Mouse (Mus musculus) intestine, embryonic 16.5 days (tissue): ENCODE data around the gene Pigs. TPM values are rescaled to one million over a fixed set of nuclear protein-coding genes. Genes with fewer than 3 reads are reported as not detected.

ENCODE experiments used
- ATAC-seq: fragments of 200-750 bp; cut with Nextera tagmentation; 2 replicates; pipeline ENCODE4 v1.8.0; 2017; ENCODE audit warnings: moderate TSS enrichment, moderate library complexity
- H3K27ac ChIP-seq: fragments of 300-500 bp; sonication (generic); 2 replicates; pipeline ENCODE4 v1.5.1; 2014; ENCODE audit warnings: mild to moderate bottlenecking, low read length
- H3K27me3 ChIP-seq: fragments of 300-500 bp; sonication (generic); replicated peaks from 2 replicates; pipeline ENCODE4 v1.6.1; 2014; ENCODE audit warnings: low read length, control low read depth, mixed read lengths; ENCODE audit not compliant: control insufficient read depth, insufficient read depth
- H3K36me3 ChIP-seq: fragments of 300-500 bp; sonication (generic); 2 replicates; pipeline ENCODE4 v1.6.1; 2014; ENCODE audit warnings: low read length, control low read depth; ENCODE audit not compliant: control insufficient read depth, insufficient read depth
- H3K4me1 ChIP-seq: fragments of 300-500 bp; sonication (generic); 2 replicates; pipeline ENCODE4 v1.6.1; 2014; ENCODE audit warnings: low read length, control low read depth, mixed read lengths; ENCODE audit not compliant: control insufficient read depth, insufficient read depth
- H3K4me2 ChIP-seq: fragments of 300-500 bp; sonication (generic); 2 replicates; pipeline ENCODE4 v1.6.1; 2014; ENCODE audit warnings: low read depth, low read length, control low read depth
- H3K4me3 ChIP-seq: fragments of 300-500 bp; sonication (generic); 2 replicates; pipeline ENCODE4 v1.5.1; 2014; ENCODE audit warnings: mild to moderate bottlenecking, low read length
- H3K9ac ChIP-seq: fragments of 300-500 bp; sonication (generic); 2 replicates; pipeline ENCODE4 v1.6.1; 2014; ENCODE audit warnings: low read depth, low read length
- H3K9me3 ChIP-seq: fragments of 300-500 bp; sonication (generic); 2 replicates; pipeline ENCODE4 v1.6.1; 2016; ENCODE audit warnings: low read length, control low read depth; ENCODE audit not compliant: control insufficient read depth
- WGBS: fragments of 180-500 bp; shearing (Covaris S2); extraction: QIAGEN DNeasy Blood & Tissue Kit; methylation state at CpG from one replicate; pipeline ENCODE4 v1.1.7; 2014; 5-methylcytosine and 5-hydroxymethylcytosine counted together
- polyA plus RNA-seq: library from polyadenylated mRNA; unstranded; fragments of >200 nt; fragmentation: Nextera tagmentation; extraction: Ambion mirVana; gene quantifications from 2 replicates; pipeline ENCODE4 v1.2.1, GENCODE M21; 2015

Pigs gene
- polyA plus RNA-seq, 1 experiment from 2014 or later: 93.1 TPM

GRCm38 (mm10) chr11:78346326-78347069 is 18.3 kb downstream of the Pigs start:
- no peak for ATAC-seq
- 78% methylated on average over 6 of the region's 6 CpGs for WGBS
- no peak overlapping the region for H3K9ac ChIP-seq
- no peak overlapping the region for H3K27ac ChIP-seq
- no peaks in the 10 kb centered on the region for H3K9me3 ChIP-seq
- H3K4me3 ChIP-seq: no peak overlapping the region
- 0 out of 2 replicates have a peak, but pooled peaks cover 2% of the 10 kb centered on the region for H3K36me3 ChIP-seq
- H3K27me3 ChIP-seq: no peaks in the 10 kb centered on the region
- H3K4me1 ChIP-seq: peaks cover 49% of the 10 kb centered on the region
- no peak overlapping the region for H3K4me2 ChIP-seq

- WGBS: 91% methylated on average over 10 of the region's 10 CpGs
- no peaks in the 10 kb centered on the region for H3K9me3 ChIP-seq
- no peaks in the 10 kb centered on the region for H3K27me3 ChIP-seq
- peaks cover 49% of the 10 kb centered on the region for H3K4me1 ChIP-seq
- no peak overlapping the region for H3K4me3 ChIP-seq
- 0 out of 2 replicates have a peak, but pooled peaks cover 2% of the 10 kb centered on the region for H3K36me3 ChIP-seq
- ATAC-seq: no peak
- no peak overlapping the region for H3K4me2 ChIP-seq
- H3K27ac ChIP-seq: no peak overlapping the region
- H3K9ac ChIP-seq: no peak overlapping the region
These were observed 19.0 kb downstream of the Pigs start for GRCm38 (mm10) chr11:78347070-78347754.

- Histone ChIP-seq H3K36me3 (0 out of 2 replicates have a peak, but pooled peaks cover 2% of the 10 kb centered on the region), H3K9ac (no peak overlapping the region), H3K4me1 (peaks cover 46% of the 10 kb centered on the region), H3K27ac (no peak overlapping the region), H3K9me3 (no peaks in the 10 kb centered on the region), H3K4me2 (no peak overlapping the region), H3K27me3 (no peaks in the 10 kb centered on the region), H3K4me3 (no peak overlapping the region)
- WGBS: 71% methylated on average over 9 of the region's 9 CpGs
- no peak for ATAC-seq
These were observed 19.7 kb downstream of the Pigs start for GRCm38 (mm10) chr11:78347908-78348307.

GRCm38 (mm10) chr11:78348474-78348873 is 20.3 kb downstream of the Pigs start:
- no peak for ATAC-seq
- 0 out of 2 replicates have a peak, but pooled peaks cover 2% of the 10 kb centered on the region for H3K36me3 ChIP-seq
- H3K27ac ChIP-seq: no peak overlapping the region
- no peak overlapping the region for H3K9ac ChIP-seq
- no peaks in the 10 kb centered on the region for H3K27me3 ChIP-seq
- H3K4me1 ChIP-seq: peaks cover 45% of the 10 kb centered on the region
- no peak overlapping the region for H3K4me2 ChIP-seq
- no peak overlapping the region for H3K4me3 ChIP-seq
- WGBS: 50% methylated on average over 7 of the region's 7 CpGs
- H3K9me3 ChIP-seq: no peaks in the 10 kb centered on the region

GRCm38 (mm10) chr11:78349441-78350358 is 21.5 kb downstream of the Pigs start:
- Histone ChIP-seq H3K9me3 (no peaks in the 10 kb centered on the region), H3K4me2 (no peak overlapping the region), H3K4me3 (no peak overlapping the region), H3K4me1 (peaks cover 37% of the 10 kb centered on the region), H3K36me3 (0 out of 2 replicates have a peak, but pooled peaks cover 2% of the 10 kb centered on the region), H3K27ac (peak overlapping the region; percentile 60; the same call in 1 of the 2 replicates), H3K27me3 (no peaks in the 10 kb centered on the region), H3K9ac (no peak overlapping the region)
- ATAC-seq: peak; percentile 71
- 60% methylated on average over 4 of the region's 4 CpGs for WGBS

GRCm38 (mm10) chr11:78353081-78353480 is 24.9 kb downstream of the Pigs start:
- Histone ChIP-seq H3K27me3 (no peaks in the 10 kb centered on the region), H3K4me2 (no peak overlapping the region), H3K9ac (no peak overlapping the region), H3K9me3 (no peaks in the 10 kb centered on the region), H3K4me1 (peaks cover 12% of the 10 kb centered on the region), H3K27ac (no peak overlapping the region), H3K4me3 (no peak overlapping the region), H3K36me3 (0 out of 2 replicates have a peak, but pooled peaks cover 1% of the 10 kb centered on the region)
- 93% methylated on average over 1 of the region's 1 CpGs for WGBS
- ATAC-seq: no peak

- no peak overlapping the region for H3K9ac ChIP-seq
- no peak overlapping the region for H3K4me3 ChIP-seq
- ATAC-seq: no peak
- H3K36me3 ChIP-seq: no peaks in the 10 kb centered on the region
- no peaks in the 10 kb centered on the region for H3K27me3 ChIP-seq
- H3K4me1 ChIP-seq: peaks cover 3% of the 10 kb centered on the region
- WGBS: 82% methylated on average over 6 of the region's 6 CpGs
- H3K4me2 ChIP-seq: no peak overlapping the region
- no peak overlapping the region for H3K27ac ChIP-seq
- no peaks in the 10 kb centered on the region for H3K9me3 ChIP-seq
These were observed 26.7 kb downstream of the Pigs start for GRCm38 (mm10) chr11:78354905-78355304.

- ATAC-seq: no peak
- WGBS: 37% methylated on average over 4 of the region's 4 CpGs
- no peaks in the 10 kb centered on the region for H3K4me1 ChIP-seq
- no peak overlapping the region for H3K4me2 ChIP-seq
- H3K27me3 ChIP-seq: no peaks in the 10 kb centered on the region
- H3K36me3 ChIP-seq: no peaks in the 10 kb centered on the region
- no peak overlapping the region for H3K9ac ChIP-seq
- H3K9me3 ChIP-seq: no peaks in the 10 kb centered on the region
- no peak overlapping the region for H3K4me3 ChIP-seq
- H3K27ac ChIP-seq: no peak overlapping the region
These were observed 27.4 kb downstream of the Pigs start for GRCm38 (mm10) chr11:78355471-78356238.
